Mouse (Mus musculus) hindbrain, embryonic 11.5 days (tissue): ENCODE measurements around the gene March6. TPM values are rescaled to one million over a fixed set of nuclear protein-coding genes. Genes with fewer than 3 reads are reported as not detected.

Source experiments
- ATAC-seq: fragments of 200-750 bp; cut with Nextera tagmentation; 2 replicates; pipeline ENCODE4 v1.8.0; 2017; ENCODE audit warnings: mild to moderate bottlenecking, moderate TSS enrichment, moderate library complexity; ENCODE audit not compliant: low FRiP score
- DNase-seq: peaks from one replicate; pipeline ENCODE4 v3.0.0-alpha.2; 2015; ENCODE audit warnings: low spot score
- H3K27ac ChIP-seq: fragments of 300-500 bp; sonication (generic); 2 replicates; pipeline ENCODE4 v1.5.1; 2014; ENCODE audit warnings: mild to moderate bottlenecking, low read depth, low read length
- H3K27me3 ChIP-seq: fragments of 300-500 bp; sonication (generic); 2 replicates; pipeline ENCODE4 v1.6.1; 2014; ENCODE audit warnings: mild to moderate bottlenecking, low read length, moderate library complexity, mixed read lengths; ENCODE audit not compliant: control insufficient read depth, insufficient read depth
- H3K36me3 ChIP-seq: fragments of 300-500 bp; sonication (generic); 2 replicates; pipeline ENCODE4 v1.6.1; 2014; ENCODE audit warnings: mild to moderate bottlenecking, low read length, moderate library complexity, mixed read lengths; ENCODE audit not compliant: control insufficient read depth, insufficient read depth
- H3K4me1 ChIP-seq: fragments of 300-500 bp; sonication (generic); replicated peaks from 2 replicates; pipeline ENCODE4 v1.6.1; 2014; ENCODE audit warnings: low read length, mixed read lengths; ENCODE audit not compliant: control insufficient read depth, insufficient read depth
- H3K4me2 ChIP-seq: fragments of 300-500 bp; sonication (generic); replicated peaks from 2 replicates; pipeline ENCODE4 v1.6.1; 2014; ENCODE audit warnings: mild to moderate bottlenecking, low read depth, low read length
- H3K4me3 ChIP-seq: fragments of 300-500 bp; sonication (generic); 2 replicates; pipeline ENCODE4 v1.5.1; 2014; ENCODE audit warnings: low read depth, low read length
- H3K9ac ChIP-seq: fragments of 300-500 bp; sonication (generic); 2 replicates; pipeline ENCODE4 v1.6.1; 2014; ENCODE audit warnings: low read depth, low read length
- H3K9me3 ChIP-seq: fragments of 300-500 bp; sonication (generic); 2 replicates; pipeline ENCODE4 v1.6.1; 2016; ENCODE audit warnings: low read length; ENCODE audit not compliant: control insufficient read depth
- WGBS: fragments of 180-500 bp; shearing (Covaris S2); extraction: QIAGEN DNeasy Blood & Tissue Kit; methylation state at CpG from one replicate; pipeline ENCODE4 v1.1.7; 2014; 5-methylcytosine and 5-hydroxymethylcytosine counted together
- polyA plus RNA-seq: library from polyadenylated mRNA; unstranded; fragments of >200 nt; fragmentation: Nextera tagmentation; extraction: Ambion mirVana; gene quantifications from 2 replicates; pipeline ENCODE4 v1.2.1, GENCODE M21; 2014

The March6 gene
- polyA plus RNA-seq, 1 experiment from 2014 or later: 46.3 TPM

- Histone ChIP-seq H3K4me3 (no peak overlapping the region), H3K27me3 (no peaks in the 10 kb centered on the region), H3K9me3 (no peaks in the 10 kb centered on the region), H3K4me1 (no peaks in the 10 kb centered on the region; the same call in 1 of the 2 replicates), H3K27ac (no peak overlapping the region), H3K36me3 (no peaks in the 10 kb centered on the region), H3K4me2 (no peak overlapping the region), H3K9ac (no peak overlapping the region)
- ATAC-seq: no peak
- 94% methylated on average over 6 of the region's 6 CpGs for WGBS
- no peak for DNase-seq
These were observed 88.9 kb downstream of the March6 start for GRCm38 (mm10) chr15:31441996-31442395.

GRCm38 (mm10) chr15:31436811-31437210 lies 94.0 kb downstream of the March6 start:
- H3K9ac ChIP-seq: no peak overlapping the region
- no peaks in the 10 kb centered on the region for H3K4me1 ChIP-seq
- no peak for ATAC-seq
- WGBS: 84% methylated on average over 2 of the region's 2 CpGs
- H3K9me3 ChIP-seq: no peaks in the 10 kb centered on the region
- no peak overlapping the region for H3K4me3 ChIP-seq
- H3K4me2 ChIP-seq: no peak overlapping the region
- H3K27ac ChIP-seq: no peak overlapping the region
- H3K36me3 ChIP-seq: no peaks in the 10 kb centered on the region
- no peaks in the 10 kb centered on the region for H3K27me3 ChIP-seq
- DNase-seq: no peak

- no peaks in the 10 kb centered on the region for H3K4me1 ChIP-seq
- H3K27ac ChIP-seq: no peak overlapping the region
- no peak for ATAC-seq
- no peak for DNase-seq
- no peaks in the 10 kb centered on the region for H3K36me3 ChIP-seq
- no peaks in the 10 kb centered on the region for H3K9me3 ChIP-seq
- no peak overlapping the region for H3K4me2 ChIP-seq
- 53% methylated on average over 1 of the region's 1 CpGs for WGBS
- no peak overlapping the region for H3K4me3 ChIP-seq
- no peaks in the 10 kb centered on the region for H3K27me3 ChIP-seq
- H3K9ac ChIP-seq: no peak overlapping the region
These were observed 94.8 kb downstream of the March6 start for GRCm38 (mm10) chr15:31436083-31436482.

- Histone ChIP-seq H3K4me1 (no peaks in the 10 kb centered on the region), H3K27me3 (no peaks in the 10 kb centered on the region), H3K27ac (no peak overlapping the region), H3K9me3 (no peaks in the 10 kb centered on the region), H3K4me2 (no peak overlapping the region), H3K36me3 (no peaks in the 10 kb centered on the region), H3K9ac (no peak overlapping the region), H3K4me3 (no peak overlapping the region)
- no peak for DNase-seq
- 84% methylated on average over 7 of the region's 7 CpGs for WGBS
- ATAC-seq: no peak
These were observed 97.1 kb downstream of the March6 start for GRCm38 (mm10) chr15:31433768-31434167.

- no peak overlapping the region for H3K4me2 ChIP-seq
- no peak for ATAC-seq
- WGBS: 77% methylated on average over 4 of the region's 8 CpGs
- H3K9ac ChIP-seq: no peak overlapping the region
- no peak overlapping the region for H3K27ac ChIP-seq
- no peaks in the 10 kb centered on the region for H3K4me1 ChIP-seq
- no peaks in the 10 kb centered on the region for H3K27me3 ChIP-seq
- no peaks in the 10 kb centered on the region for H3K9me3 ChIP-seq
- no peaks in the 10 kb centered on the region for H3K36me3 ChIP-seq
- no peak overlapping the region for H3K4me3 ChIP-seq
- no peak for DNase-seq
These were observed 99.0 kb downstream of the March6 start for GRCm38 (mm10) chr15:31431847-31432246.

GRCm38 (mm10) chr15:31430014-31430413 lies 100.8 kb downstream of the March6 start:
- Histone ChIP-seq H3K9ac (no peak overlapping the region), H3K27ac (no peak overlapping the region), H3K36me3 (no peaks in the 10 kb centered on the region), H3K4me2 (no peak overlapping the region), H3K4me1 (no peaks in the 10 kb centered on the region), H3K4me3 (no peak overlapping the region), H3K9me3 (no peaks in the 10 kb centered on the region), H3K27me3 (no peaks in the 10 kb centered on the region)
- DNase-seq (no peak), ATAC-seq (no peak)
- 74% methylated on average over 2 of the region's 2 CpGs for WGBS

- DNase-seq: no peak
- 73% methylated on average over 7 of the region's 7 CpGs for WGBS
- Histone ChIP-seq H3K9me3 (no peaks in the 10 kb centered on the region), H3K36me3 (no peaks in the 10 kb centered on the region), H3K27me3 (no peaks in the 10 kb centered on the region), H3K4me1 (no peaks in the 10 kb centered on the region), H3K4me3 (no peak overlapping the region), H3K4me2 (no peak overlapping the region), H3K27ac (no peak overlapping the region), H3K9ac (no peak overlapping the region)
- no peak for ATAC-seq
These were observed 101.4 kb downstream of the March6 start for GRCm38 (mm10) chr15:31429429-31429828.

GRCm38 (mm10) chr15:31428571-31428970 lies 102.3 kb downstream of the March6 start:
- Histone ChIP-seq H3K4me3 (no peak overlapping the region), H3K27ac (no peak overlapping the region), H3K4me1 (no peaks in the 10 kb centered on the region), H3K4me2 (no peak overlapping the region), H3K36me3 (no peaks in the 10 kb centered on the region), H3K9me3 (no peaks in the 10 kb centered on the region), H3K27me3 (no peaks in the 10 kb centered on the region), H3K9ac (no peak overlapping the region)
- DNase-seq: no peak
- 70% methylated on average over 12 of the region's 12 CpGs for WGBS
- ATAC-seq: no peak

- H3K4me2 ChIP-seq: no peak overlapping the region
- H3K9ac ChIP-seq: no peak overlapping the region
- H3K27ac ChIP-seq: no peak overlapping the region
- H3K36me3 ChIP-seq: no peaks in the 10 kb centered on the region
- no peak overlapping the region for H3K4me3 ChIP-seq
- ATAC-seq (no peak), DNase-seq (no peak)
- no peaks in the 10 kb centered on the region for H3K27me3 ChIP-seq
- 61% methylated on average over 3 of the region's 3 CpGs for WGBS
- H3K9me3 ChIP-seq: no peaks in the 10 kb centered on the region
- no peaks in the 10 kb centered on the region for H3K4me1 ChIP-seq
These were observed 103.5 kb downstream of the March6 start for GRCm38 (mm10) chr15:31427390-31427789.
